Mouse (Mus musculus): Measurements from ENCODE around the gene Crebbp.

- TF ChIP-seq EP300 (IDR thresholded peaks at IDR 0.05; ENCODE audit: low read depth) = no peak
- TF ChIP-seq CTCF (IDR thresholded peaks at IDR 0.05; ENCODE audit: low read depth) = no peak
Measured at GRCm38 (mm10) chr16:4033971-4034370, 179.8 kb downstream of the Crebbp start.
